Mouse (Mus musculus) ovary, adult 18-20 months (tissue): ENCODE measurements around the gene Ankrd31.
A peak's percentile ranks its signal among the peaks of the same experiment; 100 is the strongest.
"Not testable (repeated sequence)": the region's sequence is repeated elsewhere in the genome, so short reads cannot be mapped to it uniquely, and the experiment has no call there.

ENCODE experiments used
- DNase-seq: peaks from one replicate; pipeline ENCODE4 v3.0.0; 2022; ENCODE audit warnings: low spot score, mixed read lengths

Gene Ankrd31

GRCm38 (mm10) chr13:96855191-96855590 lies 107.1 kb downstream of the Ankrd31 start:
- no peak for DNase-seq

DNA sequence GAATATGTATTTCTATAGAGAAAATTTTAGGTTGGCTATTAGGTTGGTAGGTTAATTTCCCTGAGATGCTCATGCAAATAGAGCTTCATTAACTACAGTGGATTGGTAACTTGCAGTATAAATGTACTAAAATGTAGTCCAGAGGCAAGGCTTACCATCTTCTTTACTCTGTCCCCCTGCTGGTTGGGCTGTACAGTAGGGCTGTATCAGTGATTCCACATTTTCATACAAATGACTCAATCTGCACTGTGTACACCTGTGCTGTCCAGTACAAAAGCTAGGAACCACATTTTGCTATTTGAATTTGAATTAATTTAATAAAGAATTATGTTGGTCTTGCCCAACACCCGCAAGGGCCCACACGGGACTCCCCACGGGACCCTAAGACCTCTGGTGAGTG lies 111.1 kb downstream of the Ankrd31 start:
- no peak for DNase-seq

GRCm38 (mm10) chr13:96870742-96871141 lies 122.7 kb downstream of the Ankrd31 start:
- DNase-seq: no peak

DNA sequence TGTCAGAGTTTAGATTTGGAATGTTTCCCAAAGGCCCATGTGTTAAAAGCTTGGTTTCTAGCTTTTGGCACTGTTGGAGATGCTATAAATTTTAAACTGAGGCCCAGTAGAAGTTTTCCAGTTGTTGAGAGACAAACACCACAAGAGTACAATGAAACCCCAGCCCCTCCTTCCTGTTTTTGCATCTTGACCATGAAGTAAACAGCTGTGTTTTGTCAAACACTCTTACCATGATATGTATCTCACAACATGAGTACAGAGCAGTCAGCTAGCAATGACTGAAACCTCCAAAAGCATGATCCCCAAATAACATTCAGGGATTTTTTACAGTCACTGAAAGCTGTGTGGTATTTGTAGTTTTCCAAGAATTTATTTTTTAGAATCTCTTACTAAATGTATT lies 126.0 kb downstream of the Ankrd31 start:
- no peak for DNase-seq

DNA sequence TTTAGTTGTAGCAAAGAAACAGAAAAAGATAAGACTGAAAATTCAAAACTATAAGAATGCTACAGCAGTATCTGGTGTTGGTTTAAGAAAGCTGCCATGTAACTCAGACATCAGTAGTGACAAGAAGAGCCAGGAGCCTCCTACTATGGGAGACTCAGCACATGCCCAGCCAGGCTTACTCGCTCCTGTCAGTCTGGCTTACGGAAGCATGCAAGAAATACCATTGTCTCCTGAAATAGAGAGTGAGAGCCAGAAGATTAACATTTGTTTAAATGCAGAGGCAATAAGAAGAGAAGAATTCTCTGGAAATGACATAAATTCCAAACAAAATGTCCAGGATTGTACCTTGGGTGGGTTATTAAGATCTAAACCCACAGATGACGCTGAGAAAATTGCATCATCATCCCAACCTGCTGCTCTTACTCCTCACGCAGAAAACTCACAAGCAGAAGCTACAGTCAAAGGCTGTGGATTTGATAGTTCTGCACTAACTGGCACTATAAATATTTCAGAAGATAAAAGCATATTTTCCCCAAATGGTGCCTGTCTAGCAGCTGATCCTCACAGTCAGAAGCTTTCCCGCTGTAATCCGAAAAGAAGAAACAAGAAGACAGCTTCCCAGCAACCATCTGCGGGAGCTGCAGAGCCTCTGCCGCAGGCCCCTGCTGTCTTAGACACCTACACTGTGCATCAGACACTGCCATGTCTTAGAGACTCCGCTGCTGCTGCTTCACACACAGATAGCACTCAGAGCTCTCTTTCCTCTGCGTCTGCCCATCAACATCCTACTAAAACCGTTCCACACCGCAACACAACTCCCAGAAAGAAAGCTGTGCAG lies 130.4 kb downstream of the Ankrd31 start:
- DNase-seq: no peak

- DNase-seq: no peak
These were observed 136.5 kb downstream of the Ankrd31 start for GRCm38 (mm10) chr13:96884534-96884933.

DNA sequence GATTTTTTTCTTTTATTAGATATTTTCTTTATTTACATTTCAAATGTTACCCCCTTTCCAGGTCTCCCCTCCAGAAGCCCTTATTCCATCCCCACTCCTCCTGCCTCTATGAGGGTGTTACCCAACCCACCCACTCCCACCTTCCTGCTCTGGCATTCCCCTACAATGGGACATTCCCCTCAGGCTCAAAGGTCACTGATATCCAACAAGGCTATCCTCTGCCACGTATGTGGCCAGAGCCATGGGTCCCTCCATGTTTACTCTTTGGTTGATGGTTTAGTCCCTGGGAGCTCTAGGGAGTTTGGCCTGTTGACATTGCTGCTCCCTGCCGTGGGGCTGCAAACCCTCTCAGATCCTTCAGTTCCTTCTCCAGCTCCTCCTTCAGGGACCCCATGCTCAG lies 141.9 kb downstream of the Ankrd31 start:
- DNase-seq: no peak

GRCm38 (mm10) chr13:96895144-96895543 lies 147.1 kb downstream of the Ankrd31 start:
- DNase-seq: no peak

- DNase-seq: no peak
These were observed 158.6 kb downstream of the Ankrd31 start for GRCm38 (mm10) chr13:96906717-96907116.

GRCm38 (mm10) chr13:96911202-96911601 lies 163.1 kb downstream of the Ankrd31 start:
- no peak for DNase-seq

DNA sequence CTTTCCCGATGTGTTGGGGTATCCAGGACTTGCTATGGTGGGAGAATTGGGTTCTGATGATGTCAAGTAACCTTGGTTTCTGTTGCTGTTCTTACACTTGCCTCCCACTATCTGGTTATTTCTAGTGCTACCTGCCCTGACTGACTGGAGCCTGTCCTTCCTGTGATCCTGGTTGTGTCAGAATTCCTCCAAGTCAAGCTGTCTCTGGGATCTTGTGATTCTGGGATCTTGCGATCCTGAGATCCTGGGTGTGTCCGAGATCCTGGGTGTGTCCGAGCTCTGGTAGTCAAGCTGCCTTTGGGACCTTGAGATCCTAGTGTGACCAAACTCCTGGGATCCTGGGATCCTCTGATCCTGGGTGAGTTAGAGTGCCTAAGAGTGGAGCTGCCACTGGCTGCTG lies 175.1 kb downstream of the Ankrd31 start:
- DNase-seq: not testable (repeated sequence)

GRCm38 (mm10) chr13:96923999-96924961 lies 176.2 kb downstream of the Ankrd31 start, which contains the start of gene Gcnt4:
Gene Gcnt4 (plus strand): TSS chr13:96924689.
- peak; percentile 71 for DNase-seq

GRCm38 (mm10) chr13:96924985-96925745 lies 177.1 kb downstream of the Ankrd31 start:
- no peak for DNase-seq

GRCm38 (mm10) chr13:96925991-96926725 lies 178.1 kb downstream of the Ankrd31 start:
- DNase-seq: no peak

- no peak for DNase-seq
These were observed 179.7 kb downstream of the Ankrd31 start for GRCm38 (mm10) chr13:96927781-96928180.

- DNase-seq: no peak
These were observed 180.5 kb downstream of the Ankrd31 start for GRCm38 (mm10) chr13:96928432-96929039.

DNA sequence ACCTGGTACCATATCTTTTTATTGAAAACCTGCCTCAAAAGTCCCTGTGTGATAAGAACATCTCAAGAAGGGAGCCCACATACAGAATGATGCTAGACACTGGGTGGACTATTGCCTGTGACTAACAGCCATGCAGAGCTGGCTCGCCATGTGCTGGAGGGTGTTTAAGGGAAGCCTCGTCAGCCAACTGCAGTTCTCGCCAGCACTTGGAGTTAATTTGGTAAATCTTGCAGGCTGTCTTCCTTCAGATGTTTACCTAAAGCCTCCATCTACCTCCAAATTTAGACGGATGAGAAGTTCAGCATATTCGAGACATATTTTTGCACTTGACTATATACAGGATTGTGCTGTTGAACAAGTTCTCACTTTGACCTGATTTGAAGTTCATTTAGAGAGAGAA lies 184.7 kb downstream of the Ankrd31 start:
- no peak for DNase-seq

DNA sequence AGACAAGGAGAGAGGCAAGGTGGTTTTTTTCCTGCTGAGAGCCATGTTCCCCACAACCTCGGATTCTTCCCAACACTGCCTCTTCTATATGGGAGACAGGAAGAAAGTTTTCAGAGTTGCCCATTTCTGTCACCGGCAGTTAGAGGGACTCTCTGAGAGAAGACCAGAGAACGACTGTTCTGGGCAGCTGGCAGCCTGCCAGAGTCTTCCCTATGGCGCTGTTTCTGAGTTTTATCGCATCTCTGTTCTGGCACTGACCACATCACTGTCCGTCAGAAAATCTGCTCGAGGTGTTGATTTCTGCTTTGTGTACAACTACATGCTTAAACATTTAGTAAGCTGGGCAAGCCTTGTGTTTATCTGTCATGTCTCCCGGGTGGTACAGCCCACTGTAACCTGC lies 185.3 kb downstream of the Ankrd31 start:
- no peak for DNase-seq

DNA sequence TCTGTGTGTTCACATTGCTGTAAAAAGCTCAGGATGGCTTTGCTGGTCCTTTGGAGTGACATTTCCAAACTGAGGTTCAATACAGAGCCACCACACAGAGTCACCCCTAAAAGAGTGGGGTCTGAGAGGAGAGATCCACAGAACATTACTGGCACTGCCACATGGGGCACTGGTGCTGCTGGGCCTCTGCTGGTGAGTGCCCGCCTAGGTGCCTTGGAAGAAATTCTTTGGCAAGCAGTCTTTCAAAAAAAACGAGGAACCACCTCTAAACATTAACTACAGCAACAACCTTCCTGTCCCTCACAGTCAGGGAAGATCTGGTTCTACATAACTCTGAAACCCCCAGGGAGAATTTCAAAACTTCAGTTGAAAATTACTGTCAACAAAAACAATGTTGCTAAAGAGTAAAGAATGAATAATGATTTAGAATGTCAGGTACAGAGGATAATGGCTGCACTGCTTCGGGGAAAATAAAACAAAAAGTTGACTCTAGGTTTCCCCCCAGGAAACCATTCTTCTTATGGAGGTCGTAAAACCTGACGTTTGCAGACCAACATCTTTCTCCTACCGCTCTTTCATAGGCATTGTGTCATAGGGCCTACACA lies 188.2 kb downstream of the Ankrd31 start:
- no peak for DNase-seq

- DNase-seq: no peak
These were observed 189.0 kb downstream of the Ankrd31 start for GRCm38 (mm10) chr13:96937059-96937558.
